Mouse (Mus musculus): ENCODE measurements around the gene Nap1l5.

DNA sequence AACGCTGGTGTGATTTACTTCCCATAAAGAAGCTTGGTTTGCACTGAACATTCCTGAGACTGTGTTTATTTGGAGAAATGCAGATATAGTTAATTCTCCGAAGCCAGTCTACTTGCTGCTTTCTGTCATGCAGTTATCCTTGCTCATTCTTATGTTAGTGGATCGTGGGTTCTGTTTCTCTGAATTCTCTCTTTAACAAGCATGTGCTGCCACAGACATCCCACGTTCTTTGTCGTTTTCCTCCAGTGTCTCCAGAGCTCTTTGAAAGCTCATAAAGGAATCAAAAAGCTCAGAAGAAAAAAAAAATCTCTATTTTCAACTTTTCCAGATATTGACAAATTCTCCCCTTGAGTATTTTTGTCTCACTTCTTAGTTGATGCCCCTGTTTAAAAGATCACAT lies 7.1 kb upstream of the Nap1l5 start:
- TF ChIP-seq CTCF (IDR thresholded peaks at IDR 0.05; ENCODE audit: low read depth) (no peak), EP300 (IDR thresholded peaks at IDR 0.05; ENCODE audit: low read depth) (no peak)
